Mouse (Mus musculus): Measurements from ENCODE around the gene Hist1h2ad.

DNA sequence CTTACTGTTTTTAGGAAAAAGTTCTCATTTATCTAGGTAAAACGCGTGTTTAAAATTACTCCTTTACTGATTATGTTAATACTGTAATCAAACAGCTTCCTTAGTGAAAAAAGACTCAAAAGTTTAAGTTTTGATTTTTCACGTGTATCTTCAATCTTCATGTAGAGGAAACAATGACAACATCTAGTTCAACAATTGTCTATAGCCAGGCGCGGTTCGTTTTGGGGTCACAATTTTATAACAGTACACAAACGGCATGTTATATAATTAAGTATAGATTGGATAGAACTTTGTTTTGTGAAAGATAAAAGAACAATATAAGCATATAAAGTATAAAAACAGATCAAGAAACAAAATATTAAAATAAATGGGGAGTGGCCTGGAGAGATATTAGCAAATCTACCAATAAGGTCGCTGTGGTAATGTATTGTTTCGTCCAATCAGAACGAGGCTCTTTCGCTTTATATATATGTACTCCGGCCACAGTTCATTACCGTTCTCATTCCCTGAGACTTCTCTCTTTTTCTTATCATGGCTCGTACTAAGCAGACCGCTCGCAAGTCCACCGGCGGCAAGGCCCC lies 1.2 kb downstream of the Hist1h2ad start, which contains the start of gene Hist1h3d:
- TF ChIP-seq POLR2A (IDR thresholded peaks at IDR 0.05; ENCODE audit: borderline replicate concordance, insufficient read depth, low read length) (no peak), CTCF (IDR thresholded peaks at IDR 0.05; ENCODE audit: borderline replicate concordance, insufficient read depth, low read depth, low read length) (no peak)

All from cerebellum, adult 2 months (tissue).